Mouse (Mus musculus): ENCODE measurements at regions not wholly inside any gene's neighbourhood (a gene's known extent, or its start where the extent isn't known, plus 50 kb on each side); places are given as distances from the start of the nearest gene placed in this dataset.

DNA sequence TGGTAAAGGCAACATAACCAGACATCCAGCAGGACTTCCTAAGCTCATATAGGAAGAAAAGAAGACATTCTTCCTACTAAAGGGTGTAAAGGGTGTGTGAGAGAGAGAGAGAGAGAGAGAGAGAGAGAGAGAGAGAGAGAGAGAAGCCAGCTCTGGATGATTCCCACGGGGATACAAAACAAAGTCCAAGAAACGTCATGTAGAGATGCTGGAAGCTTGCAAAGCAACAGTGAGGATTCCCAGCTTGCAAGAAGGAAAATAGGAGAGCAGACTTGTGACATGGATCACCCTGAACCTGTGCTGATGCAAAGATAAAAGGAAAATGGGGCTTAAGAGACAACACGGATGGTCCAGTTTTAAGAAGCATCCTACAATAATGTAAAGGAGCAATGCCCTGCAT is 456.6 kb downstream of the Pid1 start:
- H3K4me2 ChIP-seq (ENCODE audit: low read depth, low read length) = no peak overlapping the region
- no peaks in the 10 kb centered on the region for H3K9me3 ChIP-seq (replicated peaks; ENCODE audit: control insufficient read depth, low read length)
- H3K4me1 ChIP-seq (ENCODE audit: control insufficient read depth, insufficient read depth) = no peaks in the 10 kb centered on the region
- no peak for ATAC-seq (ENCODE audit: insufficient read depth, low read depth)
- no peak overlapping the region for H3K9ac ChIP-seq (replicated peaks; ENCODE audit: low read depth, low read length)
- H3K36me3 ChIP-seq (replicated peaks; ENCODE audit: control insufficient read depth, insufficient read depth, low read length) = no peaks in the 10 kb centered on the region
- 49% methylated on average over 3 of the region's 3 CpGs for WGBS
- H3K4me3 ChIP-seq (ENCODE audit: low read depth, low read length) = no peak overlapping the region
- peak; percentile 12 for DNase-seq (ENCODE audit: low spot score)
- H3K27ac ChIP-seq (ENCODE audit: low read depth) = no peak overlapping the region
- H3K27me3 ChIP-seq (ENCODE audit: control insufficient read depth, insufficient read depth, low read length) = no peaks in the 10 kb centered on the region
- TF ChIP-seq CTCF (IDR thresholded peaks at IDR 0.05; ENCODE audit: low read depth) (no peak), EP300 (IDR thresholded peaks at IDR 0.05; ENCODE audit: low read depth) (no peak)

- no peaks in the 10 kb centered on the region for H3K36me3 ChIP-seq (replicated peaks; ENCODE audit: control insufficient read depth, insufficient read depth, low read length)
- H3K27me3 ChIP-seq (ENCODE audit: control insufficient read depth, insufficient read depth, low read length) = no peaks in the 10 kb centered on the region
- H3K9ac ChIP-seq (replicated peaks; ENCODE audit: low read depth, low read length) = no peak overlapping the region
- H3K4me1 ChIP-seq (ENCODE audit: control insufficient read depth, insufficient read depth) = no peaks in the 10 kb centered on the region
- ATAC-seq (ENCODE audit: insufficient read depth, low read depth) = no peak
- DNase-seq (ENCODE audit: low spot score) = peak; percentile 13
- no peaks in the 10 kb centered on the region for H3K9me3 ChIP-seq (replicated peaks; ENCODE audit: control insufficient read depth, low read length)
- H3K4me2 ChIP-seq (ENCODE audit: low read depth, low read length) = no peak overlapping the region
- H3K4me3 ChIP-seq (ENCODE audit: low read depth, low read length) = no peak overlapping the region
- H3K27ac ChIP-seq (ENCODE audit: low read depth) = no peak overlapping the region
- no peak for TF ChIP-seq CTCF (IDR thresholded peaks at IDR 0.05; ENCODE audit: low read depth)
- no peak for TF ChIP-seq EP300 (IDR thresholded peaks at IDR 0.05; ENCODE audit: low read depth)
These were observed 457.1 kb downstream of the Pid1 start for GRCm38 (mm10) chr1:83906906-83907305.

DNA sequence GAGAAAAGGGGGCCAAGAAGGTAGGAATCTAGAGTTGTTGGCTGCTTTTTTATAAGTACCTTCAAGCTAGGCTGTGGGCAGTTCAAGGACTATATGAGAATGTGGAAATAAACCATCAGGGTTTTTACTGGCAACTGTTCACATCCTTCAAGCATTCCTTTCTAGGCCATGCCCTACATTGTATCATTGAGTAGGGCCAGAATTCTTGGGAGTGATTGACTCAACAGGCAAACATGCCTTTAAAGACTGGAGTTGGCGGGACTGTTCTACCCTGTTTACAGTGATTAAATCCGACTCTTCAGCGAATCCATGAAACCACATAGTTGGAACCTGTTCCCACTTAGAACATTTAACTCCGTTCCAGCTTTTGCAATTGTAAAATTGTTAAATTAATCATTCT is 463.8 kb downstream of the Pid1 start:
- DNase-seq (ENCODE audit: low spot score) (no peak), ATAC-seq (ENCODE audit: insufficient read depth, low read depth) (no peak)
- no peak for TF ChIP-seq CTCF (IDR thresholded peaks at IDR 0.05; ENCODE audit: low read depth)
- Histone ChIP-seq H3K9me3 (replicated peaks; ENCODE audit: control insufficient read depth, low read length) (no peaks in the 10 kb centered on the region), H3K27me3 (ENCODE audit: control insufficient read depth, insufficient read depth, low read length) (no peaks in the 10 kb centered on the region), H3K27ac (ENCODE audit: low read depth) (no peak overlapping the region), H3K36me3 (replicated peaks; ENCODE audit: control insufficient read depth, insufficient read depth, low read length) (no peaks in the 10 kb centered on the region), H3K4me2 (ENCODE audit: low read depth, low read length) (no peak overlapping the region), H3K4me3 (ENCODE audit: low read depth, low read length) (no peak overlapping the region), H3K9ac (replicated peaks; ENCODE audit: low read depth, low read length) (no peak overlapping the region), H3K4me1 (ENCODE audit: control insufficient read depth, insufficient read depth) (no peaks in the 10 kb centered on the region)
- 78% methylated on average over 4 of the region's 4 CpGs for WGBS

- TF ChIP-seq EP300 (IDR thresholded peaks at IDR 0.05; ENCODE audit: low read depth) (no peak), CTCF (IDR thresholded peaks at IDR 0.05; ENCODE audit: low read depth) (no peak)
- 0 out of 2 replicates have a peak overlapping the region, but pooled peaks have one; percentile 7 for H3K27ac ChIP-seq (ENCODE audit: low read depth)
- no peaks in the 10 kb centered on the region for H3K4me1 ChIP-seq (ENCODE audit: control insufficient read depth, insufficient read depth)
- no peaks in the 10 kb centered on the region for H3K9me3 ChIP-seq (replicated peaks; ENCODE audit: control insufficient read depth, low read length)
- DNase-seq (ENCODE audit: low spot score) (peak; percentile 61), ATAC-seq (ENCODE audit: insufficient read depth, low read depth) (peak; percentile 71)
- no peak overlapping the region for H3K9ac ChIP-seq (replicated peaks; ENCODE audit: low read depth, low read length)
- no peaks in the 10 kb centered on the region for H3K36me3 ChIP-seq (replicated peaks; ENCODE audit: control insufficient read depth, insufficient read depth, low read length)
- no peak overlapping the region for H3K4me2 ChIP-seq (ENCODE audit: low read depth, low read length)
- H3K27me3 ChIP-seq (ENCODE audit: control insufficient read depth, insufficient read depth, low read length) = no peaks in the 10 kb centered on the region
- WGBS = 16% methylated on average over 5 of the region's 5 CpGs
- H3K4me3 ChIP-seq (ENCODE audit: low read depth, low read length) = no peak overlapping the region
These were observed 467.3 kb downstream of the Pid1 start for GRCm38 (mm10) chr1:83896650-83897049.

GRCm38 (mm10) chr1:83879109-83879399 is 471.1 kb upstream of the Sphkap start:
- WGBS = 76% methylated on average over 4 of the region's 4 CpGs
- Histone ChIP-seq H3K4me2 (ENCODE audit: low read depth, low read length) (no peak overlapping the region), H3K27me3 (ENCODE audit: control insufficient read depth, insufficient read depth, low read length) (no peaks in the 10 kb centered on the region), H3K9me3 (replicated peaks; ENCODE audit: control insufficient read depth, low read length) (no peaks in the 10 kb centered on the region), H3K4me1 (ENCODE audit: control insufficient read depth, insufficient read depth) (no peaks in the 10 kb centered on the region), H3K9ac (replicated peaks; ENCODE audit: low read depth, low read length) (no peak overlapping the region), H3K36me3 (replicated peaks; ENCODE audit: control insufficient read depth, insufficient read depth, low read length) (no peaks in the 10 kb centered on the region), H3K27ac (ENCODE audit: low read depth) (no peak overlapping the region), H3K4me3 (ENCODE audit: low read depth, low read length) (no peak overlapping the region)
- DNase-seq (ENCODE audit: low spot score) (no peak), ATAC-seq (ENCODE audit: insufficient read depth, low read depth) (no peak)
- TF ChIP-seq CTCF (IDR thresholded peaks at IDR 0.05; ENCODE audit: low read depth) (no peak), EP300 (IDR thresholded peaks at IDR 0.05; ENCODE audit: low read depth) (no peak)

DNA sequence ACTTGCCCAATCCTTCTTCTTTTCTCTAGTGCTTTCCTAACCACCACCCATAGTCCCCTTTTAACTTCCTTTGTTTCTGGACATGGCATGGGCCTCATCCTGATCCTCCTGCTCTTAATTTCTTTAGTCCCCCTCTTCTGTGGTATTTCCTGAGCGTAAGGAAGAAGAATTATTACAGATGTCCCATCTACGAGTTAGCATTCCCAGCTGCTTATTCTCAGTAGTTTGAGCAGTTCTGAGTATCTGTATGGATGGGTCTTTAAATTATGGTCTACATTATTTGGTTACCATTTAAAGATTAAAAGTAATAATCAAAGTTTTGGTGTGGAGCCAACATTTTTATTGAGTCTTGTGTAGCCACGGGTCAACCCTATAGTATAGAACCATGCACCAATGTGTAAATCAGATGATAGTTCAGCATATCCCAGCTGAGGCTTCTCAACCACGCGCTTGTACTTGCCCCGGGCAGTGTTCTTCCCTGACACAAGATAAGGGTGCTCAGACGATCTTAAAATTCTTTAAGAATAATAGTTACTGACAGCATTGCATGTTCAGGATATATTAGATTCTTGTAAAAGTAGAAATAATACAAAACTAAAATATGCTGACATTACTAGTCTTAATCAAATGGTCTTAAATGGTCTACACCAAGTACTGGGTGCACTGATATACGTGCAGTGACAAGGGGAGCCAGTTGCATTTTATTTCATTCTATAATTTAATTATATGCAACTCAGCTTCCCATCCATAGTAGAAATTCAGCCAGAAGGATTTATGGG is 470.5 kb upstream of the Sphkap start:
- WGBS = 69% methylated on average over 8 of the region's 8 CpGs
- H3K27me3 ChIP-seq (ENCODE audit: control insufficient read depth, insufficient read depth, low read length) = no peaks in the 10 kb centered on the region
- H3K9ac ChIP-seq (replicated peaks; ENCODE audit: low read depth, low read length) = no peak overlapping the region
- H3K27ac ChIP-seq (ENCODE audit: low read depth) = no peak overlapping the region
- H3K9me3 ChIP-seq (replicated peaks; ENCODE audit: control insufficient read depth, low read length) = no peaks in the 10 kb centered on the region
- H3K4me3 ChIP-seq (ENCODE audit: low read depth, low read length) = no peak overlapping the region
- ATAC-seq (ENCODE audit: insufficient read depth, low read depth) (no peak), DNase-seq (ENCODE audit: low spot score) (no peak)
- no peaks in the 10 kb centered on the region for H3K4me1 ChIP-seq (ENCODE audit: control insufficient read depth, insufficient read depth)
- H3K36me3 ChIP-seq (replicated peaks; ENCODE audit: control insufficient read depth, insufficient read depth, low read length) = no peaks in the 10 kb centered on the region
- TF ChIP-seq CTCF (IDR thresholded peaks at IDR 0.05; ENCODE audit: low read depth) (no peak), EP300 (IDR thresholded peaks at IDR 0.05; ENCODE audit: low read depth) (no peak)
- no peak overlapping the region for H3K4me2 ChIP-seq (ENCODE audit: low read depth, low read length)

All from heart, postnatal 0 days (tissue).